Mouse (Mus musculus): Measurements from ENCODE around the gene Sox21. TPM values are rescaled to one million over a fixed set of nuclear protein-coding genes. Genes with fewer than 3 reads are reported as not detected.

Gene Sox21
- total RNA-seq, 1 experiment from 2014 or later, result not detected

Other genes starting within 250 kb of the Sox21 start
- gene Dct, start 184.8 kb downstream of the Sox21 start, total RNA-seq (2017), result 0.20 TPM in 1 of 2 replicates, not detected in the other
- 25.0 and 27.0 TPM in 2 replicates for gene Tgds, start 104.3 kb downstream of the Sox21 start, total RNA-seq (2017)
- gene Gpr180, start 99.9 kb downstream of the Sox21 start, total RNA-seq (2017), result 10.4 and 10.8 TPM in 2 replicates
- gene Gm9376, start 29.9 kb upstream of the Sox21 start, total RNA-seq (2017), result not detected in 2 replicates

Measured in hematopoietic stem cell, adult 5-6 weeks (primary cell).